Mouse (Mus musculus) ES-E14 (cell line): Measurements from ENCODE around the gene Dlg5.

Experiments
- CHD2 ChIP-seq: IDR thresholded peaks from 2 replicates; pipeline ENCODE4 v1.6.1; 2014; ENCODE audit warnings: mild to moderate bottlenecking, low read depth, low read length, inconsistent platforms
- HCFC1 ChIP-seq: IDR thresholded peaks from 2 replicates; pipeline ENCODE4 v1.6.1; 2012; ENCODE audit warnings: low read length, inconsistent platforms, borderline replicate concordance; ENCODE audit not compliant: insufficient read depth
- MAFK ChIP-seq: IDR thresholded peaks from 2 replicates; pipeline ENCODE4 v1.6.1; 2014; ENCODE audit warnings: mild to moderate bottlenecking, low read depth, low read length, inconsistent platforms; ENCODE audit not compliant: insufficient read depth
- ZC3H11A ChIP-seq: IDR thresholded peaks from 2 replicates; pipeline ENCODE4 v1.6.1; 2012; ENCODE audit warnings: low read depth, mild to moderate bottlenecking, inconsistent platforms, low read length, borderline replicate concordance
- ZNF384 ChIP-seq: IDR thresholded peaks from 2 replicates; pipeline ENCODE4 v1.6.1; 2012; ENCODE audit warnings: low read depth, low read length, inconsistent platforms

DNA sequence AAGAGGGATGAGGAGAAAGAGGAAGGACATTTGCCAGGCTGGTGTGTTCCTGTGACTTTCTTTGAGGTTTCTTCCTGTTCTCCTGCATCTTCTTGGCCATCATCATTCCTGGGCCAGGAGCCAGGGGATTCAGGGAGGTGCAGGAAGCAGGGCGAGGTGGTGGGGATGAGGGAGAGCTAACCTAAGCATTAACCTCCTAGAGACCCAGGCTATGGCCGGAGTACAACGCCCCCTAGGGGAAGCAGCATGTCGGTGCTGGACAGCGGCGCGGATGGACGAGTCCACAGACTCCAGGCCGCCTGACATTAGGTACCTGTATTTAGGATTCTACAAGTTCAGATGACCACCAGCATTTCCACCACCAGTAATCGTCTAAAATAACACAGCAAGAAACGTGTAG lies 6.1 kb downstream of the Dlg5 start:
- no peak for TF ChIP-seq CHD2
- no peak for TF ChIP-seq MAFK
- no peak for TF ChIP-seq ZNF384
- no peak for TF ChIP-seq ZC3H11A
- TF ChIP-seq HCFC1, result no peak
